Mouse (Mus musculus): ENCODE results near the gene Ogdhl.

Ogdhl gene

DNA sequence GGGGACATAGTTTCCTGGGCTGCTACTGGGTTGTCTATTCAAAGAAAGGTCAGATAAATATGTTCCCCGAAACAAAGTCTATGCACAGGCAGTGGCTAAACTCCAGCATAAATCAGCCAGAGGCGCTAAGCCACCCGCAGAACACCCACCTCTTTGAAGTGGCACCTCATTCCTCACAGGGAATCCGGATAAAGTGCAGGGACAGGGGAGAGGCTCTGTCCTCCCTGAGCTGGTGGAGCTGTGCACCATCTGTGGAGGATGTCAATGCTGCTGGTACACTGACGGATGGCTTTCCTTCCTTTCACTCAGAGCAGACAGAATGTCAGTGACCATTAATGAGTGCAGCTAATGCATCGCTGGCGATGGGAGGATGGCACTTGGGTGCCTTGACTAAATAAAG lies 59.2 kb downstream of the Ogdhl start:
- no peak for DNase-seq

DNA sequence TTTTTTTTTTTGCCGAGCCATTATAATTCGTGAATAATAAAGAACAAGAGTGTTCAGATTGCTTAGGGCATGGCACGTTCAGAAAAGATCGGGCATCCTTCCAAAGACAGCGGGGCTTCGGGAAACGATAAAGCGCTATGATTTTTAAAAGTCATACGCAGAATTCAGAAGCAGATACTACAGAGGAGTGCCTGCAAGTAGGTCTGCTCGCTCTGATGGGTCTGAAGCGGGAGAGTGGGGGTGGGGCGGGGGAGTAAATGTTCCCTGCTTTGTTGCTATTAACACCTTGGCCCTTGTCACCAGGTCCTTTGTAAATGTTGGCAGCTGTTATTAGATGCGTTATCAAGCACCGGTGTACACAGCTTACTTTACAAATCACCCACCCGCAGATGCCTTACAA lies 59.8 kb downstream of the Ogdhl start:
- no peak for DNase-seq

DNA sequence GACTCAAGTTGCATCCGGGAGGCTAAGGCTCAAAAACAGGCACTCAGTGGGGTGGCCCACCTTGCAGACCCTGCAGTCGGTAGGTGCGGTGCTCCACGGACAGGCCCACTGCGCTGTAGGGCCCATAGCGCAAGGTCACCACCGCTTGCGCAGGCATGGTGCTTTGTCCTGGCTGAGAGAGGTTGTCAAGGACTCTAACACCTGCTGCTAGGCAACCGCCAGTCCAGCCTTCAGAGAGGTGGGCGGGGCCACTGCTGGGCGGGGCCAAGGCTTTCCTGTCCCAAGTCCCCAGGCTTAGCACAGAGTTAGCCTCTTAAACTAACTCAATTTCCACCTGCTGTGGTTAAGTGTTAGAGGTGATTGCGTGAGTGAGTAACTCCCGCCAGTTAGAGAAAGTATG lies 66.4 kb downstream of the Ogdhl start, which contains the start of gene 1700024G13Rik:
TSS of gene 1700024G13Rik (minus strand) at position 196 of the 400 bp plus-strand sequence.
- DNase-seq: peak; percentile 60 to 82

Measured in kidney, postnatal 36 days (tissue).